Mouse (Mus musculus) bone marrow, adult 2 months (tissue): ENCODE measurements around the gene Drosha.

Experiments used
- CTCF ChIP-seq: fragments of 200-500 bp; IDR thresholded peaks from 2 replicates; pipeline ENCODE4 v1.5.1; 2011; ENCODE audit warnings: low read length, control low read depth; ENCODE audit not compliant: control insufficient read depth, insufficient read depth
- POLR2A ChIP-seq: fragments of 200-500 bp; IDR thresholded peaks from 2 replicates; pipeline ENCODE4 v1.6.1; 2011; ENCODE audit warnings: low read depth, mild to moderate bottlenecking, control low read depth, low read length, borderline replicate concordance; ENCODE audit not compliant: control insufficient read depth

DNA sequence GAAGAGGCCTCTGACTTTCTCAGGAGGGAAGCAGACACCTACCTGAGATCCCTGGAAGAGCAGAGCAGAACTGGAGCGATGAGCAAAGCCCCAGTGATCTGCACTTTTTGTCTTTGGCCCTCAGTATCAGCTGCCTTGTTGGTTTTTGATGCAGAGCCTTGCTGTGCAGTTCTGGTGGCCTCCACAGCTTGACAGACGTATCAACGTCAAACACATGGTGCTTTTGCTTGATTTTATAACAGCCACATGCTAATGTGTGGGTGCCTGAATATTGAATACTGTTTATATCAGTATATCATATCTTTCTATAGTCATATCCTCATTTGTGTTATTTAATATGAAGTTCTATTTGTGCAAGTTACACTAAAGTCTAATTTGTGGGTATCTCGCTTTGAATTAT is 19.5 kb upstream of the Drosha start:
- TF ChIP-seq POLR2A, result no peak
- TF ChIP-seq CTCF, result no peak
